Mouse (Mus musculus): Measurements from ENCODE around the gene Hmgn5. TPM values are rescaled to one million over a fixed set of nuclear protein-coding genes. Genes with fewer than 3 reads are reported as not detected.

The Hmgn5 gene
- 13.7 and 17.6 TPM in 2 replicates for polyA plus RNA-seq (2015; fragmentation: Nextera tagmentation; extraction: Ambion mirVana)

GRCm38 (mm10) chrX:109013283-109013682 lies at the start of gene Hmgn5:
Gene Hmgn5, minus strand, starts transcription at chrX:109013404.

Other genes starting within 250 kb of the Hmgn5 start
- gene Brwd3, start 179.0 kb downstream of the Hmgn5 start, polyA plus RNA-seq (2015; fragmentation: Nextera tagmentation; extraction: Ambion mirVana), result 1.8 and 2.0 TPM in 2 replicates
- 258 and 306 TPM in 2 replicates for gene Sh3bgrl, start 82.0 kb upstream of the Hmgn5 start, polyA plus RNA-seq (2015; fragmentation: Nextera tagmentation; extraction: Ambion mirVana)
- gene Gm6377, start 183.4 kb upstream of the Hmgn5 start, polyA plus RNA-seq (2015; fragmentation: Nextera tagmentation; extraction: Ambion mirVana), result 0.18 and 0.52 TPM in 2 replicates